Mouse (Mus musculus): ENCODE results near the gene Jdp2. TPM values are rescaled to one million over a fixed set of nuclear protein-coding genes. Genes with fewer than 3 reads are reported as not detected.

The Jdp2 gene
- polyA plus RNA-seq, 1 experiment from 2014 or later = 0.15 TPM

DNA sequence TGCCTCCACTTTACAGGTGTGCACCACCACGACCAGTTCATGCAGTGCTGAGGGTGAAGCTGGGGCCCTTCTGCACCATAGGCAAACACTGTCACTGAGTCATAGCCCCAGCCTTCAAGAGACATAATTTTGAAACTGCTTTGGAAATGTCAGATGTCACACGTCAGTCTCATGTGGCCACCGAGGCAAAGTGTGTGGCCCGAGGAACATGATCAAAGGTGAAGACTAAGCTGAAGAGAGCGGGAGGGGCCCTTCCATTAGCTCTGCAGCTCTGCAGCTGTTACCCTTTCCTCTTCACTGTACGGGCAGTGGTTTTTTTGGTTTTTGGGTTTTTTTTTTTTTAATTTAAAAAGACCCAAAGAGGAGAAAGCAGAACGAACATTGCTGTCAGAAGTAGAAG, 25.8 kb downstream of the Jdp2 start:
- Histone ChIP-seq H3K4me3 (no peak overlapping the region), H3K27ac (replicated peaks) (no peak overlapping the region), H3K36me3 (replicated peaks) (no peaks in the 10 kb centered on the region), H3K4me1 (peaks cover 41% of the 10 kb centered on the region), H3K9me3 (no peaks in the 10 kb centered on the region), H3K27me3 (replicated peaks; ENCODE audit: low read depth, poor library complexity, severe bottlenecking) (no peaks in the 10 kb centered on the region)
- DNase-seq (ENCODE audit: low spot score) = no peak
- WGBS = 87% methylated on average over 7 of the region's 7 CpGs

DNA sequence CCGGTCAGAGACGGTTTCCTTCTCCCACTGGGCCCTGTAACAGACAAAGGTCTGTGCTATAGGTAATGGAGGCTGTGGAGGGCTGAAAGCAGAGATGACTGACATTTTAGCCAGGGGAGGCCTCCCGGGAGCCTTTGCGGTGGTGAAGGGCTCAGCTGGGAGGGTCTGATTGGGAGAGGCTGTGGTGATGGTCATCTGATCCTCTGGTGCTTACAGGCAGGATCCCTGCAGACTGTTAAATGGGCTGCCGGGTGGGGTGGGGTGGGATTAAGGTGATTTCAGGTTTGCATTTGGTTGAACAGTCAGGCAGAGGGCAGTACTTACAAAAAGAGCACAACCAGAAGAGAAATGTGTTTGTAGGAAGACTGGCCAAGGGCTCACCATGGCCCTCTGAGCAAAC, 27.0 kb downstream of the Jdp2 start:
- DNase-seq (ENCODE audit: low spot score) = peak; percentile 31
- Histone ChIP-seq H3K27ac (replicated peaks) (peak overlapping the region; percentile 8; the same call in 1 of the 2 replicates), H3K4me1 (peaks cover 40% of the 10 kb centered on the region), H3K27me3 (replicated peaks; ENCODE audit: low read depth, poor library complexity, severe bottlenecking) (no peaks in the 10 kb centered on the region), H3K36me3 (replicated peaks) (no peaks in the 10 kb centered on the region), H3K4me3 (no peak overlapping the region), H3K9me3 (no peaks in the 10 kb centered on the region)
- 42% methylated on average over 5 of the region's 5 CpGs for WGBS

DNA sequence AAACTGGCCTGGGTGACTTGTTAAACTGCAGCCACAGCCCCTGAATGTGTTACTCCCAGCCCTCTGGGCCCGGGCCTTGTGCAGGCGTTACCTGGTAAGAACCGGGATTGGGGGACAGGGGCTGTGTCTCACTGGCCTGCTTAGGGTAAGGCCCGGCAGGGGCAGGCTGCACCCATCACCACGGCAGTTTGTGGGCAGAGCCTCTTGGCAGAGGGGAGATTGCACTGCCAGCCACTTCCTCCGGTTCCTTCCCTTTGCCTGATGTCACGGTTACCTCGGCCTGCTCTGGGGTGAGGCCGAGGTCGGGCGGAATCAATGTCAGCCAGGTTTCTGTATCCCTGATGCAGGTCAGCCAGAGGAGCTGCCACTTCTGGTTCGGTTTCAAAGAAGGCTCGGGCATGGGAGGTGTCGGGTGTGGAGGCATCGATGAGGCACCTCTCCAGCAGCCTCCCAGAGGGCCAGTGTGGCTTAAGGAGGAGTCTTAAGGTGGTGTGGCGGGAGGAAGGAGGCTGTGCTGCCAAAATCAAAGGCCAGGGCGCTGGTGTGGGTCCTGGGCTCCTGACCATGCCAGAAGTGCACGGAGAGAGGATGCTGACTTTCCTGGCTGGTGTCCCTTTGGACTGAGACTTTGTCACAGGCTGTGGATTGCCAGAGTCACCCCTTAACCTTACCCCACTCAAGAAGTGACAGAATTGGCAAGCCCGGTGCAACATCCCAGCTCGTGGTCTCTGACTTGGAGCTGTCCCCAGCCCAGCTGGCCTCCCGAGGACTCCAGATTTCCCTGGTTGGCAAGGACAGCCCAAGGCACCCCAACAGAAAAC, 31.0 kb downstream of the Jdp2 start:
- Histone ChIP-seq H3K27ac (replicated peaks) (peak overlapping the region; percentile 24; the same call in 1 of the 2 replicates), H3K4me3 (no peak overlapping the region), H3K27me3 (replicated peaks; ENCODE audit: low read depth, poor library complexity, severe bottlenecking) (no peaks in the 10 kb centered on the region), H3K36me3 (replicated peaks) (peaks cover 13% of the 10 kb centered on the region; the same call in 1 of the 2 replicates), H3K4me1 (peaks cover 22% of the 10 kb centered on the region), H3K9me3 (no peaks in the 10 kb centered on the region)
- 73% methylated on average over 21 of the region's 21 CpGs for WGBS
- DNase-seq (ENCODE audit: low spot score) = no peak

DNA sequence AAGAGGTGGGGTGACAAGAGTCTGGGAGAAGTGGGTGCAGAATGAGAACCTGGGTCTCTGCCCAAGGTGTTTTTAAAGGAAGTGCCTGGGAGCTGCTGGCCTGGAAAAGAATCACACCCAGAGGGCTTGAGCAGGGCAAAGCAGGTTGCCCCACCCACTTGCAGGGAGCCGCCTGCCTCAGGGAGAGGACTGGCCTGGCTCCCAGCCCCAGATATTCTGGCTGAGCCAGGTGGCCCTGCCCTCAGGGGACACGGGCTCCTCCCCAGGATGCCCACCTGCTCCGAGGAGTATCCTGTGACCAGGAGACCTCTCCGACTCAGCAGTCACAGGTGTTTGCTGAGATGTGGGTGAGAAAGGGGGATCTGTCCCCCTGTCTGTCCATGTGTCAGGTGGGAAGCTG, 32.4 kb downstream of the Jdp2 start:
- H3K27ac ChIP-seq (replicated peaks) = no peak overlapping the region
- peaks cover 15% of the 10 kb centered on the region for H3K4me1 ChIP-seq
- no peaks in the 10 kb centered on the region for H3K27me3 ChIP-seq (replicated peaks; ENCODE audit: low read depth, poor library complexity, severe bottlenecking)
- no peaks in the 10 kb centered on the region for H3K9me3 ChIP-seq
- 71% methylated on average over 4 of the region's 4 CpGs for WGBS
- H3K36me3 ChIP-seq (replicated peaks) = peaks cover 13% of the 10 kb centered on the region; the same call in 1 of the 2 replicates
- no peak overlapping the region for H3K4me3 ChIP-seq
- no peak for DNase-seq (ENCODE audit: low spot score)

DNA sequence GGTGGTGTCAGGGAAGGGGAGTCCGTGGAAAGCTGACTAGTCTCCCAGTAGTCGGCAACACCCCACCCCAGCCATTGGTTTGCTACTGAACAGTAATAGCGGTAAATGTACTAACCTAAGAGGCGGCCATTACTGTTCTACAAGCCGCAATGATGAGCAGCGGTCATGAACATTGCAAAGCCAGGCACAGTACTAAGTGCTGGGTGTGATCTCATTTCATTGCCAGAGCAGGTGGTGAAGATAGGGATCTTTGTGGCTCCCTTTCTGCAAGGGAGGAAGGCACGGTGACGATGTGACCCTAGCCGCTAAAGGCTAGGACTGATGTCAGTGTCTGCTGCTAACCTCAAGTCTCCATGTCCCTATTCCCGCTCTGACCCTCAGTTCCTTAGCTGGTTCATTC, 33.5 kb downstream of the Jdp2 start:
- peaks cover 13% of the 10 kb centered on the region; the same call in 1 of the 2 replicates for H3K36me3 ChIP-seq (replicated peaks)
- H3K4me1 ChIP-seq = peaks cover 9% of the 10 kb centered on the region
- no peak overlapping the region for H3K4me3 ChIP-seq
- no peaks in the 10 kb centered on the region for H3K9me3 ChIP-seq
- no peak for DNase-seq (ENCODE audit: low spot score)
- no peak overlapping the region for H3K27ac ChIP-seq (replicated peaks)
- H3K27me3 ChIP-seq (replicated peaks; ENCODE audit: low read depth, poor library complexity, severe bottlenecking) = no peaks in the 10 kb centered on the region
- WGBS = 94% methylated on average over 10 of the region's 10 CpGs

DNA sequence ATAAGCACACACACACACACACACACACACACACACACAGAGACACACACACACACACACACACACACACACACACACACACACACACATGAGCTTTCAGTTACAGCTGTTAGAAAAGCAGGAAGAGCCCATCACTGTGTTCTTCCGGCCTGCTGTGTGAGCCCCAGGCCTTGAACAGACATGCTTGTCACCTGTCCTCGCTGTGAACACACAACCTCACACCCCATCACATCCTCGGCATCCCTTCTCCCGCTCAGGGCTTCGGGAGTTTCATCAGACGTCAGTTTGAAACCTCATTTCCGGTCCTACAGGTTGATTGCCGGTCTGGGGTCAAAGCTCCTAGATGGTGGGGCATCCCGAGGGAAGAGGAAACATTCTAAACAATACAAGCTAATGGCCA, 39.1 kb downstream of the Jdp2 start:
- no peak for DNase-seq (ENCODE audit: low spot score)
- Histone ChIP-seq H3K4me1 (peaks cover 34% of the 10 kb centered on the region), H3K9me3 (no peaks in the 10 kb centered on the region), H3K36me3 (replicated peaks) (peaks cover 16% of the 10 kb centered on the region; the same call in 1 of the 2 replicates), H3K27me3 (replicated peaks; ENCODE audit: low read depth, poor library complexity, severe bottlenecking) (no peaks in the 10 kb centered on the region), H3K27ac (replicated peaks) (no peak overlapping the region; the same call in 1 of the 2 replicates), H3K4me3 (no peak overlapping the region)
- WGBS = 71% methylated on average over 9 of the region's 9 CpGs

DNA sequence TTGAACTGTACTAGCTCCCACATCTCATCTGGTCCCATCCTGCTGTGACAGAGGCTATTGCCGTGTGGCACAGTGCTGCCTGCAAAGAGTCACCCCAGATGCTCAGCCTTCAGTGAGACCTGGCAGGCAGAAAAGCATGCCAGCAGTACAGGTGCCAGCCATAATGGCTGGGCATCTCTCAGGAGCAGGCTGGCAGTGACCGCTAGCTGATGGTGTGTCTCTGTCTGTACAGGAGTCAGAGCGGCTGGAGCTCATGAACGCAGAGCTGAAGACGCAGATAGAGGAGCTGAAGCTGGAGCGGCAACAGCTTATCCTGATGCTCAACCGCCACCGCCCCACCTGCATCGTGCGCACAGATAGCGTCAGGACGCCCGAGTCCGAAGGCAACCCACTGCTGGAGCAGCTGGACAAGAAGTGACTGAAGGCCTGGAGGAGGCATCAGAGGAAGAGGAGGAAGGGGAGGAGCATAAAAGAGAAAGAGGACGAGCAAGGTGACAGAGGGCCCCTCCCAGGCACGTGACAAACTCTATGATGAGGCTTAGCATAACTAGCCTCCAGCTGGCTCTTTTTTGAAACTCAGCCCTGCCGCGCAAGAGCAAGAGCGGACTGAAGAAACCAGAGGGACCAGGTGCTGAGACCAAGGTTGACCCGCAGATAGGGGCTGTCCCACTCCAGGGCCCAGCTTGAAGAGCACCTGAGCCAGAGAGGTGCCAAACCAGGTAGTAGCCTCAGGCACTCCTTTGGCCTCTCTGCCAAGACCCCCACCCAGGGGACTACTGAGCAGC, 39.9 kb downstream of the Jdp2 start:
- WGBS = 77% methylated on average over 20 of the region's 20 CpGs
- Histone ChIP-seq H3K27me3 (replicated peaks; ENCODE audit: low read depth, poor library complexity, severe bottlenecking) (no peaks in the 10 kb centered on the region), H3K4me1 (peaks cover 39% of the 10 kb centered on the region), H3K4me3 (no peak overlapping the region), H3K27ac (replicated peaks) (0 out of 2 replicates have a peak overlapping the region, but pooled peaks have one; percentile 7), H3K36me3 (replicated peaks) (peaks cover 13% of the 10 kb centered on the region; the same call in 1 of the 2 replicates), H3K9me3 (no peaks in the 10 kb centered on the region)
- DNase-seq (ENCODE audit: low spot score) = no peak

DNA sequence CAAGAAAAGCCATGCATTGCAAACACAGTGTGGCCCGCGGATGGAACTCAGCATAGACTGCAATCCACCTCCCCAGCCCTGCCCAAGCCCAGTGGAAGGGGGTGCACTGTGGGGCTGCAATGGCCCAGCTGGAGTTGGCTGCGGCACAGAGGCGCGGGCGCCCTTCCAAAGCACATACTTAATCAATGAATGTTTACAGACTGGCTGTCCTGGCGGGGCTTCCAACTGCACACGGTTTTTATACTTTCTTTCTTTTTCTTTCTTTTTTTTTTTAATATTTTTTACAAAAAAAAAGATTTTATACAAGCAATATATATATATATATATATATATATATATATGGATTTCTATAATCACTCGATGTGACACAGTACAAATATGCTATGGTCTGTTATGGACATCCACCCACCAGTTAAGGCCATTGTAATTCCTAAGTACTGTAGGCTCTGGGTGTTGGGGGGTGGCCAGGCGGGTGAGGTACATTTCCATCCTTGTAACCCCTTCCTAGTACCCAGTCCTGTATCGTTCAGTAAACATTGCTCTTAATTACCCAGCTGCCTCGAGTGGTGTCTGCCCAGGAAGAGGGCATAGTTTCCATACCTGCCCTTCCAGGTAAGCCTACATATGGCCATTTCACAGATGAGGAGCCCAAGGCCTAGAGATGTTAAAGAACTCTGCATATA, 40.6 kb downstream of the Jdp2 start:
- 88% methylated on average over 12 of the region's 12 CpGs for WGBS
- no peak overlapping the region for H3K27ac ChIP-seq (replicated peaks)
- no peak overlapping the region for H3K4me3 ChIP-seq
- H3K36me3 ChIP-seq (replicated peaks) = peaks cover 7% of the 10 kb centered on the region; the same call in 1 of the 2 replicates
- peaks cover 46% of the 10 kb centered on the region for H3K4me1 ChIP-seq
- no peaks in the 10 kb centered on the region for H3K9me3 ChIP-seq
- H3K27me3 ChIP-seq (replicated peaks; ENCODE audit: low read depth, poor library complexity, severe bottlenecking) = no peaks in the 10 kb centered on the region
- no peak for DNase-seq (ENCODE audit: low spot score)

DNA sequence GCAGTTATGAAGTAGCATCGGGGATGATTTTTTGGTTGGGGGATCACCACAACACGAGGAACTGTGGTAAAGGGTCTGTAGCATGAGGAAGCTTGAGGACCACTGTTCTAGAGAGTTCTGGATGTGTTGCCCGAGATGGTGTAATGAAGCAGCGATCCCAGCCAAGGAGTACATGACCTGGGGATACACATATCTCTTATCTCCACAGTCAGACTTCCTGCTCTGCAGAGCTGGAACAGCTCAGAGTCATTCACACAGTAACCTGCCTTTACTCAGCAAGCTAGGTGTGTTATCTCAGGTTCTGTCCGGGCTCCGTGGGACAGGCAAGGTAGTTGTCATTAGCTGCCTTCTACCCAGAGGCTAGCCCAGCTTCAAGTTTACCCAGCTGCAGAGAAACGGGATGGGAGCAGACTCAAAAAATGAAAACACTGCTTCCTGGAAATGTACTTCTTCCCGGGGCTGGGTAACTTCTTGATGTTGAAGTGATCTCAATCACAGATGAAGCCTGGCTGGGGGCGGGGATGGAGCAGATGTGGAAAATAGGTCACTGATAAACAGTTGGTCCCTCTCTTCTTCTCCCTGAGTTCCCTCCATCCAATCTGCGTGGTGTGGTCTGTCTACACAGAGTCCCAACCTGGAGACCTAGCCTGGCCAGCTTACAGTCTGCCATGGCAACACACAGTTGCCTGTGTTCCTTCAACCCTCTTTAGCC, 42.2 kb downstream of the Jdp2 start:
- Histone ChIP-seq H3K9me3 (no peaks in the 10 kb centered on the region), H3K36me3 (replicated peaks) (peaks cover 7% of the 10 kb centered on the region; the same call in 1 of the 2 replicates), H3K4me3 (no peak overlapping the region), H3K27ac (replicated peaks) (peak overlapping the region; percentile 30; the same call in 1 of the 2 replicates), H3K27me3 (replicated peaks; ENCODE audit: low read depth, poor library complexity, severe bottlenecking) (no peaks in the 10 kb centered on the region), H3K4me1 (peaks cover 46% of the 10 kb centered on the region)
- DNase-seq (ENCODE audit: low spot score) = no peak
- WGBS = 83% methylated on average over 10 of the region's 10 CpGs

DNA sequence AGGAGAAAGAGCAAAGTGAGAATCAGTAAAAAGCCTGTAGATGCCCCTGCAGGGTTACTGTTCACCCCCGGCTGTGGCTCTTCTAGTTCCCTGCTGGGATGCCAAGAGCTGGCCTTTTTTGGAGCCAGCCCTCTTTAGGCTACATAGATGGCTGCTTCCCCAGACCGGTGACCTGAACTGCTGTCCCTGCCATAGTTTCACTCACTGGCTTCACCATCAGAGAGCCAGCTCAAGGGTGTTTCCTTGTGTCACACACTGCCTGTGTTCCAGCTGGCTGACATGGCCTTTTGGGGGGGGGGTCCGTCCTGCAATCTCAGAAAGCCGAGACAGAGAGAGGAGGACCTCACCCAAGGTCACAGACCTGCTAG, 42.7 kb downstream of the Jdp2 start:
- DNase-seq (ENCODE audit: low spot score) = no peak
- 62% methylated on average over 4 of the region's 4 CpGs for WGBS
- Histone ChIP-seq H3K4me1 (peaks cover 46% of the 10 kb centered on the region), H3K36me3 (replicated peaks) (peaks cover 7% of the 10 kb centered on the region; the same call in 1 of the 2 replicates), H3K4me3 (no peak overlapping the region), H3K9me3 (no peaks in the 10 kb centered on the region), H3K27ac (replicated peaks) (peak overlapping the region; percentile 30), H3K27me3 (replicated peaks; ENCODE audit: low read depth, poor library complexity, severe bottlenecking) (no peaks in the 10 kb centered on the region)

DNA sequence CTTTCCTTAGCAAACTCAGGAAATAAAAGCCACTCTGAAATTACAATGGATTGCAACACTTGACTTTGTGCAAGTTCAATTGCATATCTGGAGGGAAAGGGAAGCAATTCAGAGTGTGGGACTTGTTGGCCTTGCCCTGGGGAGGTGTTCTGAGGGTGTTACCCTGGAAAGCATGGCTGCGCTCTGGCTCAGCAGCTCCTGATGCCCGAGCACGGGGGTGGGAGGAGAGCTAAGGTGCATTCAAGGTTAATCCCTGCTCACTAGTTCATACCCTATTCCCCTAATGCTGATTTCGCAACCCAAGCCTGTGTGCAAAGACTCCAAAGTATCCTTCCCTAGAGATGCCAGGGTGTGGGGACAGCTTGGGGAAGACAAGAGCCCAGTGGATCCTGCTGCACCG, 44.9 kb downstream of the Jdp2 start:
- Histone ChIP-seq H3K27ac (replicated peaks) (no peak overlapping the region; the same call in 1 of the 2 replicates), H3K27me3 (replicated peaks; ENCODE audit: low read depth, poor library complexity, severe bottlenecking) (no peaks in the 10 kb centered on the region), H3K9me3 (no peaks in the 10 kb centered on the region), H3K4me1 (peaks cover 32% of the 10 kb centered on the region), H3K36me3 (replicated peaks) (peaks cover 5% of the 10 kb centered on the region; the same call in 1 of the 2 replicates), H3K4me3 (no peak overlapping the region)
- 70% methylated on average over 5 of the region's 5 CpGs for WGBS
- DNase-seq (ENCODE audit: low spot score) = no peak

DNA sequence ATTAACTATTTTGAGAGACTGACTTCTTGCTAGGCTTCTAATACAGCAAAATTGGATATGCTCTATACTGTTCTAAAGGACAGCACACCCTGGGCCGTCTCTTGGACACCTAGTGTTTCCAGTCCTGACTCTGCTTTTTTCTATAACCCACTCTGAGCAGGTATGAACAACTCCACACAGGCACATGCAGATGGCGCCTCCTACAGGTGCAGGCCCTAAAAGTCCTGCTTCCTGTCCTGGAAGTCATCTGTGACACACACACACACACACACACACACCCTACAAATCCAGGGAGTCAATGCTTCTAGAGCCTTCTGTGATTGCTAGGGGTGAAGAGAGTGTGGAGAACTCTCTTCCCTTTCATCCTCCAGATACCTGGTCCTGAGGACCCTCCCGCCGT, 46.8 kb downstream of the Jdp2 start:
- WGBS = 92% methylated on average over 4 of the region's 4 CpGs

More for the DNA sequence above, 46.8 kb downstream of the Jdp2 start:
- Histone ChIP-seq H3K4me3 (no peak overlapping the region), H3K36me3 (replicated peaks) (no peaks in the 10 kb centered on the region), H3K4me1 (peaks cover 27% of the 10 kb centered on the region), H3K9me3 (0 out of 2 replicates have a peak, but pooled peaks cover 2% of the 10 kb centered on the region), H3K27ac (replicated peaks) (no peak overlapping the region), H3K27me3 (replicated peaks; ENCODE audit: low read depth, poor library complexity, severe bottlenecking) (no peaks in the 10 kb centered on the region)
- no peak for DNase-seq (ENCODE audit: low spot score)
